Mouse (Mus musculus) lung, embryonic 15.5 days (tissue): Measurements from ENCODE around the gene Coq6. TPM values are rescaled to one million over a fixed set of nuclear protein-coding genes. Genes with fewer than 3 reads are reported as not detected.

Source experiments
- ATAC-seq: fragments of 200-750 bp; cut with Nextera tagmentation; 2 replicates; pipeline ENCODE4 v1.8.0; 2017; ENCODE audit warnings: moderate number of reproducible peaks, borderline replicate concordance; ENCODE audit not compliant: low FRiP score, low TSS enrichment; ENCODE audit errors: extremely low read depth
- H3K27ac ChIP-seq: fragments of 300-500 bp; sonication (generic); 2 replicates; pipeline ENCODE4 v1.5.1; 2015; ENCODE audit warnings: moderate library complexity, mild to moderate bottlenecking, inconsistent platforms
- H3K27me3 ChIP-seq: fragments of 300-500 bp; sonication (generic); 2 replicates; pipeline ENCODE4 v1.6.1; 2015; ENCODE audit warnings: inconsistent platforms
- H3K36me3 ChIP-seq: fragments of 300-500 bp; sonication (generic); 2 replicates; pipeline ENCODE4 v1.6.1; 2015; ENCODE audit warnings: inconsistent platforms
- H3K4me1 ChIP-seq: fragments of 300-500 bp; sonication (generic); 2 replicates; pipeline ENCODE4 v1.6.1; 2015; ENCODE audit warnings: inconsistent platforms
- H3K4me2 ChIP-seq: fragments of 300-500 bp; sonication (generic); 2 replicates; pipeline ENCODE4 v1.6.1; 2015; ENCODE audit warnings: inconsistent platforms, mild to moderate bottlenecking, moderate library complexity
- H3K4me3 ChIP-seq: fragments of 300-500 bp; sonication (generic); 2 replicates; pipeline ENCODE4 v1.5.1; 2015; ENCODE audit warnings: mild to moderate bottlenecking, inconsistent platforms
- H3K9ac ChIP-seq: fragments of 300-500 bp; sonication (generic); 2 replicates; pipeline ENCODE4 v1.6.1; 2015; ENCODE audit warnings: inconsistent platforms
- H3K9me3 ChIP-seq: fragments of 300-500 bp; sonication (generic); 2 replicates; pipeline ENCODE4 v1.6.1; 2016; ENCODE audit warnings: inconsistent platforms
- WGBS: fragments of 180-500 bp; shearing (Covaris S2); methylation state at CpG from one replicate; pipeline ENCODE4 v1.1.7; 2015; 5-methylcytosine and 5-hydroxymethylcytosine counted together
- polyA plus RNA-seq: library from polyadenylated mRNA; unstranded; fragments of >200 nt; fragmentation: Nextera tagmentation; extraction: Ambion mirVana; gene quantifications from 2 replicates; pipeline ENCODE4 v1.2.1, GENCODE M21; 2015

Gene Coq6
- polyA plus RNA-seq, 1 experiment from 2014 or later, result 49.4 TPM

DNA sequence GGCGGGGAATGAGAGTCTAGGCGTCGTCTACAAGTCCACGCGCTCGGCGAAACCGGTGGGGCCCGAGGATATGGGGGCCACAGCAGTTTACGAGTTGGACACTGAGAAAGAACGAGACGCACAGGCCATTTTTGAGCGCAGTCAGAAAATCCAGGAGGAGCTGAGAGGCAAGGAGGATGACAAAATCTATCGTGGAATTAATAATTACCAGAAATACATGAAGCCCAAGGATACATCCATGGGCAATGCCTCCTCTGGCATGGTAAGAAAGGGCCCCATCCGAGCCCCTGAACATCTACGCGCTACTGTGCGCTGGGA, 56.1 kb downstream of the Coq6 start:
- Histone ChIP-seq H3K9me3 (no peaks in the 10 kb centered on the region), H3K4me2 (peak overlapping the region; percentile 74), H3K4me1 (peaks cover 5% of the 10 kb centered on the region; the same call in 1 of the 2 replicates), H3K27me3 (no peaks in the 10 kb centered on the region), H3K36me3 (no peaks in the 10 kb centered on the region), H3K4me3 (peak overlapping the region; percentile 51), H3K9ac (peak overlapping the region; percentile 48), H3K27ac (0 out of 2 replicates have a peak overlapping the region, but pooled peaks have one; percentile 12)
- ATAC-seq, result no peak; the same call in 1 of the 2 replicates
- 35% methylated on average over 18 of the region's 18 CpGs for WGBS

Other genes with a start within 250 kb of the Coq6 start
- 4.8 and 6.1 TPM in 2 replicates for gene Dnal1, start 247.3 kb upstream of the Coq6 start, polyA plus RNA-seq
- 1.8 TPM in 2 replicates for gene Pnma1, start 213.2 kb upstream of the Coq6 start, polyA plus RNA-seq
- 11.7 and 12.5 TPM in 2 replicates for gene Elmsan1, start 142.8 kb upstream of the Coq6 start, polyA plus RNA-seq
- 21.8 and 25.9 TPM in 2 replicates for gene Ptgr2, start 76.4 kb upstream of the Coq6 start, polyA plus RNA-seq
- gene Zfp410, start 44.8 kb upstream of the Coq6 start, polyA plus RNA-seq, result 81.4 and 86.9 TPM in 2 replicates
- gene Fam161b, start 176 bp downstream of the Coq6 start, polyA plus RNA-seq, result 3.8 TPM in 2 replicates
- 18.3 and 19.0 TPM in 2 replicates for gene Entpd5, start 47.4 kb downstream of the Coq6 start, polyA plus RNA-seq
- gene Bbof1, start 47.4 kb downstream of the Coq6 start, polyA plus RNA-seq, result 1.6 and 2.4 TPM in 2 replicates
- gene Rnf113a2, start 55.5 kb downstream of the Coq6 start, polyA plus RNA-seq, result 24.2 and 24.6 TPM in 2 replicates
- 39.1 and 40.5 TPM in 2 replicates for gene Aldh6a1, start 89.3 kb downstream of the Coq6 start, polyA plus RNA-seq
- gene Lin52, start 89.8 kb downstream of the Coq6 start, polyA plus RNA-seq, result 21.6 and 22.2 TPM in 2 replicates
- not detected in 2 replicates for gene Vsx2, start 208.1 kb downstream of the Coq6 start, polyA plus RNA-seq